Mouse (Mus musculus): ENCODE measurements around the gene Cmya5.
"Not testable (repeated sequence)": the region's sequence is repeated elsewhere in the genome, so short reads cannot be mapped to it uniquely, and the experiment has no call there.

DNA sequence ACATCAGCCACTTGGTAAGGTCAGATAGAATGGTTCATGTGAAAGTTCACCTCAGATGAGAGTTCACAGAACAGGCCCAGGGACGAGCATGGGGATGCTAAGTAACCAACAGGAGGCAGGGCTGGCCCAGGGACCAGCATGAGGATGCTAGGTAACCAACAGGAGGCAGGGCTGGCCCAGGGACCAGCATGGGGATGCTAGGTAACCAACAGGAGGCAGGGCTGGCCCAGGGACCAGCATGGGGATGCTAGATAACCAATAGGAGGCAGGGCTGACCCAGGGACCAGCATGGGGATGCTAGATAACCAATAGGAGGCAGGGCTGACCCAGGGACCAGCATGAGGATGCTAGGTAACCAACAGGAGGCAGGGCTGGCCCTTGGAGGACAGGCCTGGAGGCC is 62.2 kb downstream of the Cmya5 start:
- TF ChIP-seq CTCF (IDR thresholded peaks at IDR 0.05; ENCODE audit: low read depth, low read length); POLR2A (IDR thresholded peaks at IDR 0.05; ENCODE audit: extremely low read depth, insufficient read depth, low read length): not testable (repeated sequence)

Data from liver, adult 2 months (tissue).